Mouse (Mus musculus) liver, embryonic 14.5 days (tissue): ENCODE measurements around the gene Ros1.

Experiments used
- CTCF ChIP-seq: IDR thresholded peaks from 2 replicates; pipeline ENCODE4 v1.5.1; 2016; ENCODE audit warnings: antibody characterized with exemption, low read depth, control low read depth
- EP300 ChIP-seq: IDR thresholded peaks from 2 replicates; pipeline ENCODE4 v1.6.1; 2016; ENCODE audit warnings: antibody characterized with exemption, low read depth

DNA sequence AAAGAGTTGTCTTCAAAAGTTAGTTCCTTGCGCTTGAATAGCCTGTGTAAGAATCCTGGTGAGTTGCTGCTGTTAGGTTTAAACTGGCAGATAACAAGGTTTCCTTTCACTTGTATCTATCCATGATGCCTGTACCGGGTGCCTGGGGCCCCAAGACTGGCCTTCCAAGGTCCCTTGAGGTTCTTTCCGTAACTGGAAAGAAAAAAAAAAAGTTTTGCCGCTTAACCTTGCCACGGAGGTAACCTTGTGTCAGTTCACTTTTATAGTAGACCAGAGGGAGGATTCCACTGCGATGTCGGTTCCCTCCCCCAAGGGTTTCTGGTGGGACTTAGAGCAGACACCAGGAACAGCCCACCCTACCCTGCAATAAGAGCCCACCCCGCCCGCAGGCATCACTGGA lies 173.8 kb downstream of the Ros1 start:
- no peak for TF ChIP-seq EP300
- no peak for TF ChIP-seq CTCF
